Mouse (Mus musculus) cerebellum, adult (tissue): Measurements from ENCODE around the gene Hmgcr.
A peak's percentile ranks its signal among the peaks of the same experiment; 100 is the strongest.
"Not testable (repeated sequence)": the region's sequence is repeated elsewhere in the genome, so short reads cannot be mapped to it uniquely, and the experiment has no call there.

Experiments used
- ATAC-seq: cut with Nextera tagmentation; 2 replicates; pipeline ENCODE4 v1.9.2; 2017; ENCODE audit warnings: mild to moderate bottlenecking, moderate library complexity, mixed read lengths; ENCODE audit not compliant: insufficient number of reproducible peaks, low FRiP score, low TSS enrichment

The Hmgcr gene

DNA sequence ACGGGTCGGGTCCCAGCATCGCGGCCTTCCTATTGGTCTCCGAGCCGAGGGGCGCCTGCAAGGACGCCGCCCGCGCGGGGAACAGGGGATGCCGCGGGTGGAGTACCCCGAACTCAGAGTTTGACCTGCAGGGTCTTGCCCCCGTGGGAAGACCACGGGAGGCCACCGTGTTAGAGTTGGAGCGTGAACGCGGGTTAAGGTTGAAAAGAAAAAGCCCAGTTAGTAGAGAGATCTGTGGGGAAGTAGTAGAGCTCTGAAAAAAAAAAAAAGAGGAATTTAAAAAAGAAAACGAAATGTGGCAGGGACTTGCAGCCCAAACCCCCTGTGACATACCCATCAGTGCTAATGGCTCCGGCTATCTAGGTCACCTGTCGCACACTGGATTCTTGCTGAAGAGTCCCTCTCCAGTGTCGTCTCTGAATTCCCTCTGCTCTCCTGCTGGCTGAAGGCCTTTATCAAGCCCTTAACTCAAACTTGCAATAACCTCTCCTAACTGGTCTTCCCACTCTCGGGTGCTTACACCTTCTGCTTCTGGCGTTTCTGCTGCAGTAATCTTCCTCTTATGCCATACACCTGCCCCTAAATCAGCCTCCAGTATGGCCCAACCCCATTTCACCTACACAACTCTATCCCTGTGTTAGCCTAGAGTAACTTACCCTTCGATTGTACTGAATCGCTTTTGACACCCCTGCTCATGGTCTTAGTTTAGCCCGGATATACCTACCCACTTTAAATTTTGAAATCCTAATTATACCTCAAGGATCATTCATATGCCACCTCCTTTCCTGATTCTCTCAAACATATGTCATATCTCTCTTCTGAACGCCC, 556 bp upstream of the Hmgcr start:
- ATAC-seq, result peak; percentile 7; the same call in 1 of the 2 replicates

DNA sequence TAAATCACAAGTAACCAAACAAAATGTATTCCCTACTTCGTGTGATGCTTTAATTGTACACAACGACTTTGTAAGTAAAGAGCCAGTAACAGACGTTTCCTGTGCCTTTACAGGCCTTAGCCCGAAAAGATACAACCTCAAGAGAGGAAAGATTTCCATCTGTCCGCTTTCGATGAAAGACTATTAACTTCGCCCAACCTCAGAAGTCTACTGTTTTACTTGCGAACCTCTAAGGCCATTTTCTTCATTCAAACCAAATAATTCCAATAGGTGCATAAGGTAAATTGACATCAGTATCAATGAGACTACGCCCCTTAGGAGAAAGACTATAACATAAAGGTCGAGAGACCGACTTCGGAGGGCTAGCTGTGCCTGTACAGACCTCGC, 724 bp downstream of the Hmgcr start:
- no peak for ATAC-seq

DNA sequence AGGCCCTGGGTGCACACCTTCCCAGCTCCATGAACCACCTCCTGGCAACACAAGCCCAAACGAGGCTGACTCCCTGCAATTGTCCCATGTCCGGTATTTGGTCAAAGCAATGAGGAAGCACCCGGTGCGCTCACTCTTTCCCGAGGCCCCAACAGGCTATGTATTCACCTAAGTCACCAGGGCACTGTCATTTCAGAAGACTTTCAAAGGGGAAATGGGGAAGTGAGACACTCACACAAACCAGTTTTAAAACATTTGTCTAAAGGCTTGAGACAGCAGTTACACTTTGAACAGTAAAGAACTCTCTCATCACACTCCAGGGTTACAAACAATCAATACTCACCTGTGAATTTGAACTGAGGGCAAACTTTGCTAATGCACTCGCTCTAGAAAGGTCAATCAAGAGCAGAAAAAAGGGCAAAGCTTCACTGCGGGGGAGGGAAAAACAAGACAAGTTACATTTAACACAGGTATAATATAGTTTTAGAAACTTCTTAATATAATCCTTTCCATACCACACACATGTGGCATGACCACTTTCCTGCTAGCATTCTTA, 6.2 kb downstream of the Hmgcr start:
- ATAC-seq, result no peak

DNA sequence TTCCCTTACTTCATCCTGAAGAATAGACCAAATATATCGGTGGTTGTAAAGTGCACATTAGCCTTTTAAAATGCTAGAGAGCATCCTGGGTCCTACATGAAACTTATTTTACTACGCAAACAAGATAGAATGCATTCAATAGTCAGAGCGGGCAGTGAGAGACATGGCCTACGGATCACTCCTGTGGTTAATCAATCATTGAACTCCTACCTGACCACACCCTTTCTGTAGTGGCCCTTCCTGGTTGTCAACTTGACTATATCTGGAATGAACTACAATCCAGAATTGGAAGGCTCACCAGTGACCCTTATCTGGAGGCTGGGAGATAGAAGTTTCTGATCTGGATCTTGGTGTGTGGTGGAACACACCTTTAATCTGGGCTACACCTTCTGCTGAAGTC, 7.6 kb downstream of the Hmgcr start:
- ATAC-seq, result not testable (repeated sequence)

DNA sequence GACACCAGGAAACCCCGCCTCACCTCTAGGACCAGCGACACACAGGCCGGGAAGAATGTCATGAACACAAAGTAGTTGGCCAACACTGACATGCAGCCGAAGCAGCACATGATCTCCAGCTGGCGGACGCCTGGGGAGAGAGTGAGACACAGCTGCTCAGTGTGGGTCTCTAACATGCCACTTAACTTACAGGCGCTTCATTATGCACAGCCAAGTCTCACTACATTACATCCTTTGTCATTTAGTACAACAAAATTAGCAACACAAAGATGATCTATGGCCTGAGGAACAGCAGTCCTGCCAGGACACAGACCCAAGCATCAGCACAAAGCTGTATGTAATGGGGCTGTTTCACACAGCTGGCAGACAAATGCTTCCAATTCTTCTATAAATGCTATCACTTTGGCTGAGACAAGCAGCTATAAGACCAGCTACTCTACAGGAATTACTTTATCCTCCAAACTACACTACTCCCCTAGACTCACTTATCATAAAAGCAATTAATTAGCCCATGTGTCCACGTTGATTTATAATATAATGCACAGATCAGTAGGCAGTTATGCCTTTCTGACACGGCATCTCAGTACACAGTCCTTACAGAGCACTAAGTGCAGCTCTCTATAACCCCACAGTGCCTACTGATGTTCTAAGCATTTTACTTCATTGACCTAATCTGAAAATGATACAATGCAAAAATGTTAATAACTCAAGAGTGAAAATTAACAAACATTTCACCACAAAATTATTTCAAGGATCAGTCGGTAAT, 10.5 kb downstream of the Hmgcr start:
- no peak for ATAC-seq

DNA sequence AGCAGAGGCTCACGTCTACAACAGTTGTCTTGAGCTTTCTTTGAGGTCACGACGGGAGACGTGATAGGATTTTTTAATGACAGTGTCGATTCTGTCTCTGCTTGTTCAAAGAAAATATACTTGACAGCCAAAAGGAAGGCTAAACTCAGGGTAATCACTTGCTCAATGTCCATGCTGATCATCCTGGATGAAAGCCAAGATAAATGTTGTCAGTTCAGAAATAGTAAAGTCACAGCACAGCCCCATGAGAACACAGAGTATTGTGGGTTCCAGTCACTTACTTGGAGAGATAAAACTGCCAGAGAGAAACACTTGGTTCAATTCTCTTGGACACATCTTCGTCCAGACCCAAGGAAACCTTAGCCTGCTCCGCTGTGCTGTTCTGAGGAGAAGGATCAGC, 11.8 kb downstream of the Hmgcr start:
- no peak for ATAC-seq

DNA sequence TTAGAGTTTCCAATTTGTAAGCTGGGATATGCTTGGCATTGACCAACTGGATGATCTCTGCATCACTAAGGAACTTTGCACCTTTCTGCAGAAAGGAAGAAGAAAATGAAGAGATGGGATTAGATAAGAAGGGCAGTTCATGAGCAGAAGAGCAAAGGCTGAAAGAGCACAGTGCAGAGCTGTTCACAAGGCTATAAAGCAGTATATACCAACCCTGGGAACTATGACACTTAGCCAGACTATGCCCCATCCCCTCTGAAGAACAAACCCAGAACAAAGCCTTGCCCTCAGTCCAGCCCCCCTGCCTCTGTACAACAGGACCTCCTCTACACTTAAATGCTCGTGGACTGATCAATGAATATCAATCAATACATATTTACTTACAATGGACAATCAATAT, 14.1 kb downstream of the Hmgcr start:
- ATAC-seq, result no peak

DNA sequence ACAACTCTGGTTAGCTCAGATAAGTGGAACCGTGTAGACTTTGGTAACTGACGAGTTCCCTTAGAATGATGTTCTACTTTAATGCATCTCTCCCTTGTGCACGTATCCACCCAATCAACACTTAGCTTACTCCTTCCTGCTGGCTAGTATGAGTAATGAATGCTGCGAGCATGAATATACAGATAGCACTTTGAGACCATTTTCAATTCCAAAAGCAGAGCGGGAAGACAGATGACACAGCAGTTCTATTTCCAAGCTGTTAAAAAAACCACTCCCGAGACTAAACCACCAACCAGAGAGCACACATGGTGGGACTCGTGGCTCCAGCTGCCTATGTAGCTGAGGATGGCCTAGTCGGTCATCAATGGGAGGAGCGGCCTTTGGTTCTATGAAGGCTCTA, 17.7 kb downstream of the Hmgcr start:
- no peak for ATAC-seq

DNA sequence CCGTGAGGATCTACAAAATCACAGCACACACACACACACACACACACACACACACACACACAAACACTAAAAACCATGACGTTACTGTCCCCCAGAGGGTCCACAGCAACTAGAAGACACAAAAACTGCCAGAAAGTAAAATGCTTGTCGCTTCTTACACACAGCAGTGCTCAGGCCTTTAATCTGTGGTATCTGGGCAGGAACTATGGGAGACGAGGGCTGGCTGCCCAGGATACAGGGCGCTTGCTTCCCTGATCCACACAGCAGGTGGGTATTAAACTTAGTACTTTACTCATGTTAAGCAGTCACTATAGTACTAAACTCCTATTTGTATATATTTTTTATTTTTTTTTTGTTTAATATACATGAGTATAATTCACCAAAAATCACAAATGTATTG, 24.9 kb downstream of the Hmgcr start:
- ATAC-seq, result no peak

DNA sequence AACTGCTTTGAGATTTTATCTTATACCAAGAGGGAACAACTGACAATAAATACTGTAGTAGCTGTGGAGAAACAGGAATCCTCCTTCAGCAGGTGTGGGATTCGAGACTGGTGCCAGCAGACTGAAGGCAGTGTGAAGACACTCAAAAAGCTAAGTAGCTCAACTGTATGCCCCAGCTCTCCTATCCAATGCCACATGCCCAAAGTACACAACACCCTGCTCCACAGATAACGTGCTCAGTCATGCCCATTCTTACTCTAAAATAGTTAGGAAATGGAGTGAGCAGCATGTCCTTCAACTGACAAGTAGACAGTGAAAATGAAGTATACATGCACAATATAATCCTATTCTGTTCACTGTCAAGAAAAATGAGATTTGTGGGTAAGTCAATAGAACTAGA, 26.6 kb downstream of the Hmgcr start:
- ATAC-seq, result 0 out of 2 replicates have a peak, but pooled peaks have one; percentile 62

DNA sequence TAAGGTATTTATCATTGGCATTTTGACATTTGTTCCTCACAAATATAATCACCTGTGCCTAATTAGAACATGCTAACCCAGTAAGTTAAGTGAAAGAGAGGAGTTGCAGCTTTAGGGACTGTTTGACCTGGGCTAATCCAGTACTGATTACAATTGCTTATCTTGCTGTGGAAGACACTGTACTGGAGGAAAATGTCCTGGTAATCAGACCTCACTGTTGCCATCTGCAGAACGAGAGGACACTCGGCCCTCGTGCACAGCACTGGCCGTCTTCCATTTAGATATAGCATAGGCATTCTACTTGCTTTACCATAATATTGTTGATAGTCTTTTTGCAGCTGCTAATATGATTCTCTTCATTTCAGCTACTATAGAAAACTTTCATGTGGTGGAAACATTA, 40.3 kb downstream of the Hmgcr start:
- no peak for ATAC-seq

DNA sequence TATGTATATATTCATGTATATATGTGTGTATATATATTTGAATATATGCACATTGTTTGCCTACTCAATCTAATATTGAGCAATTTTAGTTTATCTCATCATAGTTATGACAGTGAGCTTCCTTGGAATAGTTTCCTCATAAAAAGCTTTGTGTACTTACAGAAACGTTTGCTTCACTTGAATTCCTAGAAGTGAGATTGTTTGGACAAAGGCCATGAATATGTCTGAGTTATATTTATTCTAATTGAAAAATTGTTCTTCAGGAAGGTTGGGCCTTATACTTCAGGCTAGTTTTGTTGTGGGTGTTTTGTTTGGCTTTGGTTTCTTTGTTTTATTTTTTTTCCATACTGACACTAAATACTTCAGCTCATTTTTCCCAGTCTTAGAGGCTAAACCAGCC, 49.8 kb downstream of the Hmgcr start:
- no peak for ATAC-seq

DNA sequence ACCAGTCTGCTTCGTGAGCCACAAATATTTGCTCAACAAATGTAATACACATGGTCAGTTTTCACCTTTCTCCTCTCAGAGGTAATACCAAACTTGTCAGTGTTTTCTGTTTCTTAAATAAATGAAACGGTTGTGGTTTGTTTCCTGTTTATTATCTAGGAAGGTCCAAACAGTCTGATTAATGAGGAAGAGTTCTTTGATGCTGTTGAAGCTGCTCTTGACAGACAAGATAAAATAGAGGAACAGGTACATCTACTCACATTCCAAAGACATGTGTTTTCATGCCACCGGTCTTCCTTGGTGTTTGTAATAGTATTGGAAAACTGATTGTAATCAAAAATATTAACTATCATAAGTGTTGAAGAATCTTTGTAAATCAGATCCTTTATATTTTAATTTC, 56.1 kb downstream of the Hmgcr start:
- no peak for ATAC-seq

DNA sequence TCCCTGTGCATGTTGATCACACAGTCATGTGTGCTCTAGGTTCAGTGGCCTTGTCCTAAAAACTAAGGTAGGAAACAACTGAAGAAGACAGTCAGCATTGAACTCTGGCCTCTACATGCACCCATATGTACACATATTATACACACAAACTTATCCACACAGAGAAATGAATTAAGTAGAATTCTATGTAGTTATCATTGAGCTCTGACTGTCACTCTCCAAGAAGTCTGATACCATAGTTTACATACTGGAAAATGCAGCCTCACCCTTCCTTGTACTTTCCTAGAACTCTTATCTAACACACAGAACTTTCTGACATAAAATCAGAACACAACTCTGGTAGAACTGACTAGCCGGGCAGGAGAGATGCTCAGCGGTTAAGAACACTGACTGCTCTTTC, 66.5 kb downstream of the Hmgcr start:
- no peak for ATAC-seq

DNA sequence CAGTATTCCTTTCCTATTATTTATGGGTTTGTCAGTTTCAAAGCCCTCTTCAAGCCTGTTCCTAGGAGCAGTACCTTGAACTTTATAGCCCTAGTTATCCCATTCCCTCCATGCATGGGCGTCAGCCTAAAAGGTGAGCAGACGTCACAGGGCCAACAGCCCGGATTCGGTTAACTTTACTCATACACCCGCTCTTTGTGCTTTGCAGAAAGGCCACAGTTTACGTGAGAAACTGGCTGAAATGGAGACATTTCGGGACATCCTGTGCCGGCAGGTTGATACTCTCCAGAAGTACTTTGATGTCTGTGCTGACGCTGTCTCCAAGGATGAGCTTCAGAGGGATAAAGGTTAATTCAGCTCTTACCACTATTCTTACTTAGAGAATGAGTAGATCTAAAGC, 71.6 kb downstream of the Hmgcr start:
- no peak for ATAC-seq
